Mouse (Mus musculus): ENCODE data around the gene Slc22a5. TPM values are rescaled to one million over a fixed set of nuclear protein-coding genes. Genes with fewer than 3 reads are reported as not detected.
"Not testable (repeated sequence)": the region's sequence is repeated elsewhere in the genome, so short reads cannot be mapped to it uniquely, and the experiment has no call there.

The Slc22a5 gene
- polyA plus RNA-seq, 1 experiment from 2014 or later: 7.3 TPM

DNA sequence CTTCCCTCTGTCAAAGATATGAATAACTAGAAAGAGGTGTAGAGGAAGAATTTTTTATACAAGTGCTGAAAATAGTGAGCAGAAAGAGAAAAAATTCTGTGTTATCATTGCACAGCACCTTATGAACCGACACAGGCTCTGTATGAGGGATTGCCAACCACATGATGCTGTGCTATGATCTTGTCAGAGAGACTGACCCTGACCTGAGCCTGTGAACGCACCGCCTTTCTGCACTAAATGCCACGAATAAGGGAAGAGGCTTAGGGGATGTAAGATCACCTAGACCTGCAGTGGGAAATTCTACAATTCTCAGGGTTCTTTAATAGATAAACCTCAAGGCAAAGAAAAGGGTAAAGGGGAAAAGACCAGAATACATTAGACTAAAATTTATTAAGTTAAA, 15.0 kb downstream of the Slc22a5 start:
- no peaks in the 10 kb centered on the region for H3K36me3 ChIP-seq (ENCODE audit: insufficient read depth, low read length)
- H3K27ac ChIP-seq (ENCODE audit: low read length): no peak overlapping the region
- DNase-seq (ENCODE audit: low spot score) (no peak), ATAC-seq (no peak)
- no peak overlapping the region for H3K4me2 ChIP-seq (replicated peaks; ENCODE audit: low read depth, low read length)
- WGBS: 67% methylated on average over 4 of the region's 4 CpGs
- no peak overlapping the region for H3K4me3 ChIP-seq (ENCODE audit: low read depth, low read length)
- no peaks in the 10 kb centered on the region for H3K9me3 ChIP-seq (ENCODE audit: low read length)
- H3K27me3 ChIP-seq (replicated peaks; ENCODE audit: insufficient read depth, low read length): no peaks in the 10 kb centered on the region
- no peaks in the 10 kb centered on the region for H3K4me1 ChIP-seq (ENCODE audit: insufficient read depth, low read depth, low read length)
- TF ChIP-seq CTCF (IDR thresholded peaks at IDR 0.05) (no peak), EP300 (IDR thresholded peaks at IDR 0.05) (no peak)
- H3K9ac ChIP-seq (replicated peaks; ENCODE audit: low read depth): no peak overlapping the region

DNA sequence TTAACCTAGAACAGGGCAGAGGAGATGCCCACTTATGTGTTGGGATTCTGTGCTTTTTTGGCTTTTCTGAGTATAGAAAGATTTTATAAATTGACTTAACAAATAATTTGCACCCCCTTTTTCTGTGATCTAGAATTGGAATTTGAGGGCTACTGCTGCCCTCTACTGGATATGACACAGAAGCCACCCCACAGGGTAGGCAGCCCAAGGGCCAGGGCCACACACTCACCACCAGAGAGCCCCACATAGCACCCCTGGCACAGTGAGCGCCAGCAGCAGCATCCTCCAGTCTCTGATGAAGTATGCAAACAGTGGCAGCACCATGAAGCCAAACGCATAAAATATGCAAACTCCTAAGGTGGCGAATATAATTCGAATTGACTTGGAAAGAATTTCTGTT, 16.8 kb downstream of the Slc22a5 start:
- Histone ChIP-seq H3K27me3 (replicated peaks; ENCODE audit: insufficient read depth, low read length) (no peaks in the 10 kb centered on the region), H3K9me3 (ENCODE audit: low read length) (no peaks in the 10 kb centered on the region), H3K27ac (ENCODE audit: low read length) (no peak overlapping the region), H3K4me1 (ENCODE audit: insufficient read depth, low read depth, low read length) (no peaks in the 10 kb centered on the region), H3K4me2 (replicated peaks; ENCODE audit: low read depth, low read length) (no peak overlapping the region), H3K4me3 (ENCODE audit: low read depth, low read length) (no peak overlapping the region), H3K9ac (replicated peaks; ENCODE audit: low read depth) (no peak overlapping the region), H3K36me3 (ENCODE audit: insufficient read depth, low read length) (no peaks in the 10 kb centered on the region)
- WGBS: 69% methylated on average over 4 of the region's 4 CpGs
- no peak for TF ChIP-seq EP300 (IDR thresholded peaks at IDR 0.05)
- TF ChIP-seq CTCF (IDR thresholded peaks at IDR 0.05): peak; percentile 51
- DNase-seq (ENCODE audit: low spot score): peak; percentile 20
- no peak for ATAC-seq

GRCm38 (mm10) chr11:53873909-53874704, 17.4 kb downstream of the Slc22a5 start:
- not testable (repeated sequence) for H3K9ac ChIP-seq (replicated peaks; ENCODE audit: low read depth); ATAC-seq; H3K4me2 ChIP-seq (replicated peaks; ENCODE audit: low read depth, low read length); H3K36me3 ChIP-seq (ENCODE audit: insufficient read depth, low read length); H3K9me3 ChIP-seq (ENCODE audit: low read length); H3K4me1 ChIP-seq (ENCODE audit: insufficient read depth, low read depth, low read length); H3K4me3 ChIP-seq (ENCODE audit: low read depth, low read length); DNase-seq (ENCODE audit: low spot score); H3K27ac ChIP-seq (ENCODE audit: low read length); H3K27me3 ChIP-seq (replicated peaks; ENCODE audit: insufficient read depth, low read length)
- peak; percentile 42 for TF ChIP-seq CTCF (IDR thresholded peaks at IDR 0.05)
- WGBS: 66% methylated on average over 5 of the region's 5 CpGs

DNA sequence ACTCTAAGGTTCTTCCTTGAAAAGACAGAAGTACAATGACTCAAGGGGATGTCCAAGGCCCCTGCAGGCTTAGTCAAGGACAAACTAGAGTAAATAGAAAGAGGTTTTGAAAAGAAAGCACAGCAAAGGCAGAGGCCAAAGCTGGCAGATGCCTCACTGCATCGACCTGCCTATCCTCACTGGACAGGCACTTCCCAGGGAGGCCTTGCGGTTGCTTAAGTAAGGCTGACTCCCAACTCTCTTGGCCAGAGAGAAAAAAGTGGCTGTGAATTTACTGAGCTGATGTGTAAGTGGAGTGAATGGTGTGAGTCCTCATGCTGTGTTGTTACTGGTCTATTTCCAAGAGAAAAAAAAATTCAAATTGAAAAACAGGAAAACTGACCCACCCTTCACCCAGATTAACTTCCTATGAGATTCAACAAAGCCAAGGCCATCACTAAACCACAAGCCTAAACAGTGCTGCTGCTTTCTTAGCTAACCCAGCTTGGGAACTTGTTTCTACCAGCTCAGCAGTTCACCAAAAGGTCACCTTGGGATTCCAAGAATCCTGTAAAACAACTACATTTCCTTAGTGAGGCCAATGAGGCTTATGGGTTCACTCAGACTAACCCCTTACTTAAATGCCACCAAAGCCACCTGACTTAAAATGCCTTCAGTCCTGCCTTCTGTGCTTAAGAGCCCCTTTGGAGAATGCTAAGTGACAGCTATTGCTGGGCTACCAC, 19.5 kb downstream of the Slc22a5 start:
- no peak for TF ChIP-seq EP300 (IDR thresholded peaks at IDR 0.05)
- no peak for TF ChIP-seq CTCF (IDR thresholded peaks at IDR 0.05)
- Histone ChIP-seq H3K9ac (replicated peaks; ENCODE audit: low read depth) (no peak overlapping the region), H3K4me2 (replicated peaks; ENCODE audit: low read depth, low read length) (no peak overlapping the region), H3K4me1 (ENCODE audit: insufficient read depth, low read depth, low read length) (no peaks in the 10 kb centered on the region), H3K27me3 (replicated peaks; ENCODE audit: insufficient read depth, low read length) (no peaks in the 10 kb centered on the region), H3K9me3 (ENCODE audit: low read length) (no peaks in the 10 kb centered on the region), H3K36me3 (ENCODE audit: insufficient read depth, low read length) (no peaks in the 10 kb centered on the region), H3K27ac (ENCODE audit: low read length) (0 out of 2 replicates have a peak overlapping the region, but pooled peaks have one; percentile 6), H3K4me3 (ENCODE audit: low read depth, low read length) (no peak overlapping the region)
- DNase-seq (ENCODE audit: low spot score): no peak
- no peak for ATAC-seq
- WGBS: 77% methylated on average over 2 of the region's 2 CpGs

DNA sequence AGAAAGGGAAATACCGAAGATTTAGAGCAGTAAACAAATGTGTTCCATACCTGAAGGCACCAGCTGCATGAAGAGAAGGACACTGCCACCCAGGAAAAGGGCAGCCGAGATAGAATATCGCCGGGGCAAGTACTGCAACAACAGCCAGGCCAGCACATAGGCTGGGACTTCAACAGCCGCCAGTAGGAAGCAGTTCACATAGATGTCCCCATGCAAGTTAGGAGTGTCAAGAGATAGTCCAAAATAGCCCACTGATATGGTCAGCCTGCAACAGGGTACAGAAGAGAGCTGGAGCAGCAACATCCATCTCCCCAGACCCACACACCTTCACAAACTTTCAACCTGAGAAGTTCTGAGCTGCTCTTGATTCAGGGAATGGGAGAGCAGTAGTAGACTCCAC, 22.3 kb downstream of the Slc22a5 start:
- TF ChIP-seq CTCF (IDR thresholded peaks at IDR 0.05) (no peak), EP300 (IDR thresholded peaks at IDR 0.05) (no peak)
- ATAC-seq: no peak
- Histone ChIP-seq H3K27me3 (replicated peaks; ENCODE audit: insufficient read depth, low read length) (no peaks in the 10 kb centered on the region), H3K27ac (ENCODE audit: low read length) (no peak overlapping the region), H3K9me3 (ENCODE audit: low read length) (no peaks in the 10 kb centered on the region), H3K4me2 (replicated peaks; ENCODE audit: low read depth, low read length) (no peak overlapping the region), H3K36me3 (ENCODE audit: insufficient read depth, low read length) (no peaks in the 10 kb centered on the region), H3K9ac (replicated peaks; ENCODE audit: low read depth) (no peak overlapping the region), H3K4me3 (ENCODE audit: low read depth, low read length) (no peak overlapping the region), H3K4me1 (ENCODE audit: insufficient read depth, low read depth, low read length) (no peaks in the 10 kb centered on the region)
- no peak for DNase-seq (ENCODE audit: low spot score)
- WGBS: 85% methylated on average over 5 of the region's 5 CpGs

- DNase-seq (ENCODE audit: low spot score); H3K9ac ChIP-seq (replicated peaks; ENCODE audit: low read depth); H3K4me1 ChIP-seq (ENCODE audit: insufficient read depth, low read depth, low read length); H3K27me3 ChIP-seq (replicated peaks; ENCODE audit: insufficient read depth, low read length); H3K36me3 ChIP-seq (ENCODE audit: insufficient read depth, low read length); ATAC-seq; H3K4me3 ChIP-seq (ENCODE audit: low read depth, low read length); H3K9me3 ChIP-seq (ENCODE audit: low read length); H3K4me2 ChIP-seq (replicated peaks; ENCODE audit: low read depth, low read length); H3K27ac ChIP-seq (ENCODE audit: low read length): not testable (repeated sequence)
- TF ChIP-seq CTCF (IDR thresholded peaks at IDR 0.05): peak; percentile 55
- 22% methylated on average over 5 of the region's 5 CpGs for WGBS
These were observed 23.1 kb downstream of the Slc22a5 start for GRCm38 (mm10) chr11:53868323-53868722.

DNA sequence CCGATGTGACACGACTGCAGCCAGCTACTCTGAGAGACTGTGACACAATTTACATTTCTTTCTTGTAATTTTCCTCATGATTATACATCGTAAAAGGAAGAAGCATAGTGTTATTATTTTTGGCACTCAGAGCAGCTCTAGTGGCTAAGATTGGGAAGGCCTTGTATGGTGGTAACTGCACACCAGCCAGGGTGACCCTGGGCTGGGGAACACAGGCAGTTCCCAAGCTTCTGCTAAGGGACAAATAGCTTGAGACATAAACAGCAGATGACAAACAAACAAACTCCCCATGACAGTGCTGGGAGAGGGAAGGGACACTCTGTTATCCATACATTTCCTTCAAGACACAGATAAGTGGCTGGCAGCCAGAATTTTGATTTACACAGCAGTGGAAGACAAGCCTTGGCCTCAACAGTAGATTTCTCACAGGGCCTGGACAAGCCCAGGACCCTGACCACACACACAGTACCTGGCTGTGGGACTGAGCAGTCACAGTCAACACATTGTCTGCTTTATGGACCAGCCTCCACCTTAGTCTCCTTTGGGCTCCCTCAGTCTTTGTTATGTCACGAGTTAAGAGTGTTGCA, 26.6 kb downstream of the Slc22a5 start:
- not testable (repeated sequence) for H3K4me3 ChIP-seq (ENCODE audit: low read depth, low read length); H3K27me3 ChIP-seq (replicated peaks; ENCODE audit: insufficient read depth, low read length); H3K9ac ChIP-seq (replicated peaks; ENCODE audit: low read depth); DNase-seq (ENCODE audit: low spot score); H3K4me2 ChIP-seq (replicated peaks; ENCODE audit: low read depth, low read length); H3K9me3 ChIP-seq (ENCODE audit: low read length); H3K36me3 ChIP-seq (ENCODE audit: insufficient read depth, low read length); H3K27ac ChIP-seq (ENCODE audit: low read length); H3K4me1 ChIP-seq (ENCODE audit: insufficient read depth, low read depth, low read length)
- peak; percentile 52 for ATAC-seq
- 76% methylated on average over 1 of the region's 4 CpGs for WGBS

DNA sequence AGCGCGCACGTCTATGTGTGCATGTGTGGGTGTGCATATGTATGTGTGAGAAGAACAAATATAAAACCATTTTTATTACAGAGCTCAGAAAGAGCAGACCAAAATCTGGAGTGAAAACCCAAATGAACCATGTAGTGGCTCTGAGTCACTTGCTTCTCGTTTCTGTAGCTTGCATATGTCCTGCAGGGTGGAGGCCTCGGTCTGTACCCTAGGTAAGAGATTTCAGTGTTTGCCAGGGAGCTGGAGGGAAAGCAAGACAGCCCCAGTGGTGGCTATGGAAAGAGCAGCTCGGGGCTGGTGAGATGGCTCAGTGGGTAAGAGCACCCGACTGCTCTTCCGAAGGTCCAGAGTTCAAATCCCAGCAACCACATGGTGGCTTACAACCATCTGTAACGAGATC, 30.5 kb downstream of the Slc22a5 start:
- not testable (repeated sequence) for H3K9me3 ChIP-seq (ENCODE audit: low read length); H3K9ac ChIP-seq (replicated peaks; ENCODE audit: low read depth); H3K4me1 ChIP-seq (ENCODE audit: insufficient read depth, low read depth, low read length); H3K36me3 ChIP-seq (ENCODE audit: insufficient read depth, low read length); ATAC-seq; H3K4me2 ChIP-seq (replicated peaks; ENCODE audit: low read depth, low read length); H3K27me3 ChIP-seq (replicated peaks; ENCODE audit: insufficient read depth, low read length); DNase-seq (ENCODE audit: low spot score); H3K4me3 ChIP-seq (ENCODE audit: low read depth, low read length); H3K27ac ChIP-seq (ENCODE audit: low read length)
- 79% methylated on average over 8 of the region's 9 CpGs for WGBS
